Mouse (Mus musculus) spleen, adult 10 weeks (tissue): ENCODE data around the gene Slc25a23. TPM values are rescaled to one million over a fixed set of nuclear protein-coding genes. Genes with fewer than 3 reads are reported as not detected.

Source experiments
- polyA plus RNA-seq: library from polyadenylated mRNA; stranded (reverse); fragments of 350-450 nt; fragmentation: Illumina TruSeq; extraction: RNeasy Lipid Tissue Mini Kit (QIAGEN cat#74804); gene quantifications from one replicate; pipeline ENCODE4 v1.2.3, GENCODE M21; 2015; ENCODE audit warnings: low replicate concordance; ENCODE audit not compliant: insufficient read depth

The Slc25a23 gene
- 10.4 TPM for polyA plus RNA-seq

GRCm38 (mm10) chr17:57059486-57059977 lies at the start of gene Slc25a23:
TSS of gene Slc25a23 (minus strand) at chr17:57059863.

GRCm38 (mm10) chr17:57105181-57106034 lies 45.7 kb upstream of the Slc25a23 start, which contains the start of gene Tnfsf9:
TSS of gene Tnfsf9 (plus strand) at chr17:57105325.

DNA sequence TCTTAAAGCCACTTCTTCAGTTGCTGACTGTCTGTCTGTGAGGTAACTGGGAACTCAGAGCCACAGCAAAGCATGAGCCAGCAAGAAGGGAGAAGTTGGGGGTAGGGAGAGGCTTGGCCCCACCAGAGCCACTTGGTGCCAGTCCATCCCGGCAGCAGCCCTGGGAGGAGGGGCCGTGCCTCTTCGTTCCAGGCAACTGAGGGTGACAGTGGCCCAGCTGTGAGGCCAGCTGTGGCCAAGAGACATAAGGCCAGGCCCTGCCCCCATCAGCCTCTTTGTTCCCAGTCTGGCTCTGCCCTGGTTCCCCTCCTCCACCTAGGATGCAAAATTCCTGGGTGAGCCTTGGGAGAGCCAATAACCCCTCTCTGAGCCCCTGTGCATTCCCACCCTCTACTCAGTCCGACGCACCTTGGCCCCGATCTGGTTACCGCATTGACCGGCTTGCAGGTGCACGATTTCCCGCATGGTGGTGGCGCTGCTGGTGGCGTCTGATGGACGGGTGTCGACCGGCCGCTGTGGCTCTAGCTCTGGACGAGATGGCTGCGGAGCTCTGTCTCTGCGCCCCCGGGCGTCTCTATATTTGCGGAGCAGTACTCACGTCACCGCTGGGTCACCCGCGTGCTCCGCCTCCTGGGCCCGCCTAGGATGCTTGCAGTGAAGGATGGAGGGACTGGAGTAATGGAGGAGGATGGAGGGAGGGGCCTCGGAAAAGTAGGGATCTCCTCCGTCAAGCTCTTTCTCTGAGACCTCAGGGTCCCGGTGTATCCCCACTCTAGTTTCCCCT lies 27.6 kb upstream of the Slc25a23 start, which contains the start of gene Tubb4a:
Tubb4a (minus strand) TSS at position 734 of the 784 bp plus-strand sequence.

DNA sequence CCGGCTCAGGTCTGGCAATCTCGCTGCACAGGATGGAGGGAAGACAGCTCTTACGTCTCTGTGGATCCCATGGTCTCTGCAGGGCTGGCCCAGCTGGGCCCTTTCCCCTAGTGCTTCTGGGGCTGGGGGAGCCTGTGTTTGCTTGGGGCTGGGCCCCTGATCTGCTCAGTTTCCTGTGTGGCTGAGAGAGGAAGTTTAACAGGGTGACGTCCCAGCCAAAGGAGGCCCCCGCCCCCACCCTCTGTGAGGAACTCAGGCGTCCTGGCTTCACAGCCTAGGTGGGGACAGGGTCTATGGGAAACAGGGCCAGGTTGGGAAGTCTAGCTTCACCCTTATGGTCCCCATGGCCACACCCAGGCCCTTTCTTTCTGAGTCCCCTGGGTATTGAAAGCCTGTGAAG lies 18.7 kb upstream of the Slc25a23 start, which contains the start of gene Dennd1c:
Dennd1c (minus strand) TSS at position 179 of the 400 bp plus-strand sequence.

DNA sequence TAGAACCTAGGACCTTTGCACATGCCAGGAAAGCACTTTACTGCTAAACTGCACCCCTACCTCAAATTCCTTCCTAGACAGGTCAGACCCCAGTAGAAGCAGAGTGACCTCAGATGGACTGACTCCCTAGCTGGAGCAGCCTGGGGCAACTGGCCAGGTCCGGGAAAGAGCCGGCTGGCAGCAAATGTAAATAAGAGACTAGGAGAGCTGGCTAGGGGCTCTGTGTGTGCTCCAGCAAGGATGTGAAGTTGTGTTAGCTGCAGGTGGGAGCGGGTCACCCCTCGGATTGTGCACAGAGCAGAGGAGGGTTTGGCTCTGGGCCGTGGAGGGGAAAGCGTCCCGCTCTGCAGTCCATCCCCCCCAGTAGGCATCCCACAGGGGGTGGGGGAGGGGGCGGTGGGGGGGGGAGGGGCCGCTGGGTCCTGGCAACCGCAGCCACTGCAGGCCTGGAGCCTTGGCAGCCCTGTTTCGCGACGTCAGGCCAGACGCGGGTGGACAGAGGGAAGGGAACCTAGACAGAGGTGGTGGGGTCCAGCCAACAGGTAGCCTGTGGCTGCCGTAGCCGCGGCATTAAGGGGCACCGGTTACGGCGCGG lies 675 bp downstream of the Slc25a23 start, which contains the start of gene Crb3:
Crb3 (plus strand) TSS at position 215 of the 595 bp plus-strand sequence.

DNA sequence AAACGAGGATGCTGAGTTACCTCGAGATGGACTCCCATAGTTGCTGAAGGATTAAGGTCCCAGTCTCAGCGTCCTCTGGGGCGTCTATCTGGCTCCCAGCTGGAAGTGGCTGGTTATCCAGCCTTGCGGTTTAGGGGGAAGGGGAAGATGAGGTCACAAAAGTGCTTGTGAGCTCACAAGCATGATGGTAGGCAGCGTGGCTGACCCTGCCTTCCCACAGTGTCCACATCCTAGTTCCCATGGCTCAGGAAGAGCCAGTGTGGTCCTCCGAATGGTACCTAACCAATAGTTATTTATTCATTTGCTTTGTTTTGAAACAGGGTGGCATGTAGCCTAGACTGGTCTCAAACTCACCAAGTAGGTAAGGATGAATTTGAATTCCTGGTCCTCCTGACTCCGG lies 18.1 kb downstream of the Slc25a23 start, which contains the start of gene Slc25a41:
Slc25a41 (minus strand) TSS at position 101 of the 400 bp plus-strand sequence.

DNA sequence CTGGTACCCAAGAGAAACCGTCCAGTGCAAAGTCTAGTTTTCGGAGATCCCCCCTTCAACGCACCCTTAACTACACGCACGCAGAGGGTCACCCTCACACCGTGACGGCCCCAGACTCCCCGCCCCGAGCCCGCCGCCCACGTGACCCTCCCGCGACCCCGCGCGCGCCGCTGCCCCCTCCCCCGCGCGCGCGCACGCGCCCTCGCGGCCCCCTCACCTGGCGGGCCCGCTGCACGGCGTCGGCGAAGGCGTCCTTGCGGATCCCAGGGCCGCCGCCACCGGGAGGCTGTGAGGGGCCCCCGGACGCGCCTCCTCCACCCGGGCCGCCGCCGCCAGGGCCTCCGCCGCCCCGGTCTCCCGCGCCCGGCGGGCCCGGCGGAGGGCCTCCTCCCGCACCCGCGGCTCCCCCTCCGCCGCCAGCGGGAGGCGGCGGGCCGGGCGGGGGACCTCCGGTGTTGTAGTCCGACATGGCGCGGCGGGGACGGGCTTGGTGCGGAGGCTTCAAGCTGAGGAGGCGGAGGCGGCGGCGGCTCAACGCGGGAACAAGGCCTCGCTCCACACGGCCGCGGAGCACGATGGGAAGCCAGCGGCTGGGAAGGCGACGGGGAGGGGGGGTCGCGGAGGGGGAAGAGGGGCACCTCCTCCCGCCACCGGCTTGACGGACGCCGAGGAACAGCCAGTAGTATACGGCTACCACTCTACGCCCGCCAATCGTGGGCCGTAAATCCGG lies 28.6 kb downstream of the Slc25a23 start, which contains the start of gene Khsrp:
Khsrp (minus strand) TSS at position 592 of the 730 bp plus-strand sequence.

DNA sequence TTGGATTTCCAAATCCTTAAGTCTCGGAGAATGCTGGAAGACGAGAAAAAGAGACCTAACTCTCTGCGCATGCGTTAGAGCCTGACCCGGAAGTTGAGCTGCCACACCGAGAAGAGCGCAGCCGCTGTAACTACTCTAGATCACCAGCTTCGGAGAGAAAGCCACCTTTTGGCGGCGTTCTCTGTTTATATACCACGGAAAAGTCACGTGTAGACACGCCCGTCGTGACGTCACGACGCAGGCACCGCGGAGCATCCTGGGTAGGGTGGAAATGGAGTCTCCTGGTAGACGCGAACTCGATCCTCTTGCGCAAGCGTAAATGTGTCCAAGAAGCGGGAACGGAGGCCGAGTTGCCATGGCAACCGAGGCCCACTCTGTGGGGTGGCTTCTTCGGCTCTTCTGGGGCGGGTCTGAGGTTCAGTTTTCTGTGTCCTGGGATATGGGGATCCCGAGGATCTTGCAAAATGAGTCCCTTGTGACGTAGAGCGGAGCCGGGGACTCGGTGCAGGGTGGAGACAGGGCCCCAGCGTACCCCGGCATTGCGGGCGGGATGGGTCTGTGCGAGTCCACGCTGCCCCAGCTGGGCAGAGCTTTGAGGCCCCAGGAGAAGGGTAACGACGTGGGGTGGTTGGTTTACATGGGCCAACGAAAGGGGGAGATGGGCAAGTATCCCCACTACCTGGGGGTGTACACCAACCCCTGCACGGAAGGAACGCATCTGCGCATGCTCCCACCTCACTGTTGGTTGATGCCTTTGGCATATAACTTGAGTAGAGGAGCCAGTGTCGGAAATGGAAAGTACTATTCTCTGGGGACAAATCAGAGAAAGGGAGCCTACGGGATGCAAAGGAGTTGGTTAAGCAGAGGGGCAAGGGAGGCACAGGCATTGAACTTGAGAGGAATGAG lies 48.2 kb downstream of the Slc25a23 start, which contains the start of the genes Gtf2f1 and Gm17949:
Gtf2f1 (minus strand) TSS at position 53 of the 906 bp plus-strand sequence.
Gm17949 (plus strand) TSS at position 234 of the 906 bp plus-strand sequence.

GRCm38 (mm10) chr17:56999968-57000609 lies 59.6 kb downstream of the Slc25a23 start, which contains the start of gene Pspn:
TSS of gene Pspn (minus strand) at chr17:57000018.

GRCm38 (mm10) chr17:56997029-56997667 lies 62.5 kb downstream of the Slc25a23 start, which contains the start of gene Alkbh7:
TSS of gene Alkbh7 (plus strand) at chr17:56997339.

Other genes starting within 250 kb of the Slc25a23 start
- gene Rfx2, start 228.8 kb downstream of the Slc25a23 start, polyA plus RNA-seq, result 1.8 TPM
- gene Acsbg2, start 185.4 kb downstream of the Slc25a23 start, polyA plus RNA-seq, result not detected
- gene 1700061G19Rik, start 184.4 kb downstream of the Slc25a23 start, polyA plus RNA-seq, result 0.19 TPM
- 8.2 TPM for gene Mllt1, start 124.4 kb downstream of the Slc25a23 start, polyA plus RNA-seq
- not detected for gene Acer1, start 77.7 kb downstream of the Slc25a23 start, polyA plus RNA-seq
- gene Clpp, start 69.6 kb downstream of the Slc25a23 start, polyA plus RNA-seq, result 11.5 TPM
- 7.3 TPM for gene Alkbh7, start 62.5 kb downstream of the Slc25a23 start, polyA plus RNA-seq
- gene Pspn, start 59.8 kb downstream of the Slc25a23 start, polyA plus RNA-seq, result not detected
- 29.0 TPM for gene Gtf2f1, start 48.6 kb downstream of the Slc25a23 start, polyA plus RNA-seq
- gene Gm17949, start 48.4 kb downstream of the Slc25a23 start, polyA plus RNA-seq, result not detected
- 40.8 TPM for gene Khsrp, start 28.3 kb downstream of the Slc25a23 start, polyA plus RNA-seq
- not detected for gene Slc25a41, start 18.2 kb downstream of the Slc25a23 start, polyA plus RNA-seq
- gene Crb3, start 758 bp downstream of the Slc25a23 start, polyA plus RNA-seq, result 0.84 TPM
- 128 TPM for gene Dennd1c, start 18.7 kb upstream of the Slc25a23 start, polyA plus RNA-seq
- gene Tubb4a, start 27.9 kb upstream of the Slc25a23 start, polyA plus RNA-seq, result 0.83 TPM
- gene Tnfsf9, start 45.5 kb upstream of the Slc25a23 start, polyA plus RNA-seq, result 2.3 TPM
- not detected for gene Cd70, start 89.9 kb upstream of the Slc25a23 start, polyA plus RNA-seq
- gene Tnfsf14, start 134.3 kb upstream of the Slc25a23 start, polyA plus RNA-seq, result 6.5 TPM
- gene C3, start 168.3 kb upstream of the Slc25a23 start, polyA plus RNA-seq, result 530 TPM
- gene Gpr108, start 188.6 kb upstream of the Slc25a23 start, polyA plus RNA-seq, result 32.8 TPM
- gene Trip10, start 189.6 kb upstream of the Slc25a23 start, polyA plus RNA-seq, result 18.0 TPM
- gene Vav1, start 219.2 kb upstream of the Slc25a23 start, polyA plus RNA-seq, result 106 TPM